Mouse (Mus musculus) myocyte (in vitro differentiated cells): ENCODE data around the gene Slc38a2.

ENCODE experiments used
- E2F4 ChIP-seq: IDR thresholded peaks from one replicate; pipeline ENCODE4 v1.6.1; 2011; ENCODE audit warnings: mild to moderate bottlenecking, control low read depth, moderate library complexity; ENCODE audit not compliant: insufficient read depth
- MAX ChIP-seq: IDR thresholded peaks from one replicate; pipeline ENCODE4 v1.6.1; 2011; ENCODE audit warnings: low read depth, mild to moderate bottlenecking, control low read depth
- MYOD1 ChIP-seq, 3 experiments: IDR thresholded peaks; one replicate each; pipeline ENCODE4 v1.6.1; 2011; ENCODE audit warnings: control low read depth in 2 of 3, low read depth in 2 of 3, mild to moderate bottlenecking in 2 of 3, moderate library complexity in 1 of 3; ENCODE audit not compliant: insufficient read length in 2 of 3, control insufficient read depth in 1 of 3
- MYOG ChIP-seq, 3 experiments: IDR thresholded peaks; one replicate each; pipeline ENCODE4 v1.6.1; 2011; ENCODE audit warnings: control low read depth in 2 of 3, low read depth in 2 of 3, mild to moderate bottlenecking in 2 of 3; ENCODE audit not compliant: insufficient read length in 2 of 3, control insufficient read depth in 1 of 3, insufficient read depth in 1 of 3
- POLR2A ChIP-seq: IDR thresholded peaks from one replicate; pipeline ENCODE4 v1.6.1; 2011; ENCODE audit warnings: low read depth, mild to moderate bottlenecking, control low read depth, moderate library complexity; ENCODE audit not compliant: insufficient read length
- POLR2AphosphoS2 ChIP-seq: IDR thresholded peaks from one replicate; pipeline ENCODE4 v1.6.1; 2011; ENCODE audit warnings: low read depth, control low read depth; ENCODE audit not compliant: insufficient read length
- TCF3 ChIP-seq: IDR thresholded peaks from one replicate; pipeline ENCODE4 v1.6.1; 2011; ENCODE audit warnings: low read depth, control low read depth; ENCODE audit not compliant: insufficient read length
- USF1 ChIP-seq: IDR thresholded peaks from one replicate; pipeline ENCODE4 v1.6.1; 2011; ENCODE audit warnings: low read depth, mild to moderate bottlenecking, control low read depth, moderate library complexity

- peak in 1 of 3 experiments; percentile 46 for TF ChIP-seq MYOD1 (IDR thresholded peaks at IDR 0.05; ENCODE audit: control insufficient read depth in 1 of 3, insufficient read length in 2 of 3, low read depth in 2 of 3)
- peak; percentile 90 for TF ChIP-seq POLR2A
- TF ChIP-seq POLR2AphosphoS2 = peak; percentile 95
- TF ChIP-seq MAX = peak; percentile 40
- TF ChIP-seq E2F4 = peak; percentile 25
- no peak for TF ChIP-seq USF1
- TF ChIP-seq MYOG (IDR thresholded peaks at IDR 0.05; ENCODE audit: control insufficient read depth in 1 of 3, insufficient read depth in 1 of 3, insufficient read length in 2 of 3, low read depth in 2 of 3) = peak in 1 of 3 experiments; percentile 22
- no peak for TF ChIP-seq TCF3
These were observed at the start of gene Slc38a2 for GRCm38 (mm10) chr15:96699521-96700511.
